Mouse (Mus musculus): Measurements from ENCODE around the gene Ccr10. TPM values are rescaled to one million over a fixed set of nuclear protein-coding genes. Genes with fewer than 3 reads are reported as not detected.

Ccr10 gene
- polyA plus RNA-seq, 1 experiment from 2014 or later = 0.24 TPM

GRCm38 (mm10) chr11:101141088-101141487 is 34.2 kb downstream of the Ccr10 start:
- no peaks in the 10 kb centered on the region for H3K9me3 ChIP-seq (ENCODE audit: control insufficient read depth, low read length)
- 0 out of 2 replicates have a peak overlapping the region, but pooled peaks have one; percentile 53 for H3K27ac ChIP-seq (replicated peaks)
- TF ChIP-seq EP300 (optimal IDR thresholded peaks at IDR 0.05) (no peak), CTCF (IDR thresholded peaks at IDR 0.05; ENCODE audit: low read depth) (no peak)
- H3K4me1 ChIP-seq (replicated peaks; ENCODE audit: control insufficient read depth, insufficient read depth) = no peaks in the 10 kb centered on the region
- H3K4me2 ChIP-seq (replicated peaks; ENCODE audit: low read depth) = no peak overlapping the region
- DNase-seq (ENCODE audit: low spot score) (no peak), ATAC-seq (ENCODE audit: low FRiP score, low TSS enrichment) (no peak)
- no peaks in the 10 kb centered on the region for H3K36me3 ChIP-seq (ENCODE audit: control insufficient read depth, insufficient read depth, low read length)
- 73% methylated on average over 8 of the region's 8 CpGs for WGBS
- no peak overlapping the region for H3K9ac ChIP-seq (ENCODE audit: low read length)
- no peaks in the 10 kb centered on the region for H3K27me3 ChIP-seq (ENCODE audit: control insufficient read depth, insufficient read depth, low read length)
- no peak overlapping the region for H3K4me3 ChIP-seq (ENCODE audit: low read depth, low read length)

GRCm38 (mm10) chr11:101140164-101140819 is 35.0 kb downstream of the Ccr10 start:
- peak overlapping the region; percentile 53; the same call in 1 of the 2 replicates for H3K27ac ChIP-seq (replicated peaks)
- peak overlapping the region; percentile 21; the same call in 1 of the 2 replicates for H3K4me3 ChIP-seq (ENCODE audit: low read depth, low read length)
- ATAC-seq (ENCODE audit: low FRiP score, low TSS enrichment) = no peak
- DNase-seq (ENCODE audit: low spot score) = peak; percentile 41
- no peaks in the 10 kb centered on the region for H3K9me3 ChIP-seq (ENCODE audit: control insufficient read depth, low read length)
- no peaks in the 10 kb centered on the region for H3K36me3 ChIP-seq (ENCODE audit: control insufficient read depth, insufficient read depth, low read length)
- no peaks in the 10 kb centered on the region for H3K4me1 ChIP-seq (replicated peaks; ENCODE audit: control insufficient read depth, insufficient read depth)
- peak overlapping the region; percentile 58 for H3K4me2 ChIP-seq (replicated peaks; ENCODE audit: low read depth)
- TF ChIP-seq EP300 (optimal IDR thresholded peaks at IDR 0.05) (no peak), CTCF (IDR thresholded peaks at IDR 0.05; ENCODE audit: low read depth) (no peak)
- no peaks in the 10 kb centered on the region for H3K27me3 ChIP-seq (ENCODE audit: control insufficient read depth, insufficient read depth, low read length)
- H3K9ac ChIP-seq (ENCODE audit: low read length) = peak overlapping the region; percentile 13; the same call in 1 of the 2 replicates
- 44% methylated on average over 27 of the region's 27 CpGs for WGBS

- ATAC-seq (ENCODE audit: low FRiP score, low TSS enrichment) (peak; percentile 92), DNase-seq (ENCODE audit: low spot score) (peak; percentile 64)
- Histone ChIP-seq H3K27me3 (ENCODE audit: control insufficient read depth, insufficient read depth, low read length) (no peaks in the 10 kb centered on the region), H3K27ac (replicated peaks) (peak overlapping the region; percentile 91), H3K9me3 (ENCODE audit: control insufficient read depth, low read length) (no peaks in the 10 kb centered on the region), H3K4me1 (replicated peaks; ENCODE audit: control insufficient read depth, insufficient read depth) (no peaks in the 10 kb centered on the region), H3K9ac (ENCODE audit: low read length) (no peak overlapping the region), H3K36me3 (ENCODE audit: control insufficient read depth, insufficient read depth, low read length) (no peaks in the 10 kb centered on the region), H3K4me3 (ENCODE audit: low read depth, low read length) (no peak overlapping the region), H3K4me2 (replicated peaks; ENCODE audit: low read depth) (peak overlapping the region; percentile 35)
- TF ChIP-seq CTCF (IDR thresholded peaks at IDR 0.05; ENCODE audit: low read depth) (0 out of 2 replicates have a peak, but pooled peaks have one; percentile 1), EP300 (optimal IDR thresholded peaks at IDR 0.05) (no peak)
- 13% methylated on average over 15 of the region's 15 CpGs for WGBS
Observed at GRCm38 (mm10) chr11:101138536-101139181, 36.6 kb downstream of the Ccr10 start.

GRCm38 (mm10) chr11:101137000-101137399 is 38.2 kb downstream of the Ccr10 start:
- H3K9ac ChIP-seq (ENCODE audit: low read length) = no peak overlapping the region
- 64% methylated on average over 7 of the region's 7 CpGs for WGBS
- ATAC-seq (ENCODE audit: low FRiP score, low TSS enrichment) (no peak), DNase-seq (ENCODE audit: low spot score) (no peak)
- H3K4me2 ChIP-seq (replicated peaks; ENCODE audit: low read depth) = no peak overlapping the region
- H3K4me3 ChIP-seq (ENCODE audit: low read depth, low read length) = no peak overlapping the region
- peak overlapping the region; percentile 14; the same call in 1 of the 2 replicates for H3K27ac ChIP-seq (replicated peaks)
- H3K27me3 ChIP-seq (ENCODE audit: control insufficient read depth, insufficient read depth, low read length) = no peaks in the 10 kb centered on the region
- H3K4me1 ChIP-seq (replicated peaks; ENCODE audit: control insufficient read depth, insufficient read depth) = no peaks in the 10 kb centered on the region
- no peaks in the 10 kb centered on the region for H3K36me3 ChIP-seq (ENCODE audit: control insufficient read depth, insufficient read depth, low read length)
- TF ChIP-seq EP300 (optimal IDR thresholded peaks at IDR 0.05) (no peak), CTCF (IDR thresholded peaks at IDR 0.05; ENCODE audit: low read depth) (no peak)
- no peaks in the 10 kb centered on the region for H3K9me3 ChIP-seq (ENCODE audit: control insufficient read depth, low read length)

GRCm38 (mm10) chr11:101134217-101134865 is 40.9 kb downstream of the Ccr10 start:
- H3K4me1 ChIP-seq (replicated peaks; ENCODE audit: control insufficient read depth, insufficient read depth) = peaks cover 3% of the 10 kb centered on the region; the same call in 1 of the 2 replicates
- no peak for ATAC-seq (ENCODE audit: low FRiP score, low TSS enrichment)
- no peaks in the 10 kb centered on the region for H3K27me3 ChIP-seq (ENCODE audit: control insufficient read depth, insufficient read depth, low read length)
- H3K4me3 ChIP-seq (ENCODE audit: low read depth, low read length) = no peak overlapping the region
- 66% methylated on average over 13 of the region's 13 CpGs for WGBS
- no peak overlapping the region for H3K9ac ChIP-seq (ENCODE audit: low read length)
- no peak overlapping the region for H3K4me2 ChIP-seq (replicated peaks; ENCODE audit: low read depth)
- H3K9me3 ChIP-seq (ENCODE audit: control insufficient read depth, low read length) = no peaks in the 10 kb centered on the region
- DNase-seq (ENCODE audit: low spot score) = no peak
- no peak overlapping the region for H3K27ac ChIP-seq (replicated peaks)
- TF ChIP-seq EP300 (optimal IDR thresholded peaks at IDR 0.05) (no peak), CTCF (IDR thresholded peaks at IDR 0.05; ENCODE audit: low read depth) (no peak)
- H3K36me3 ChIP-seq (ENCODE audit: control insufficient read depth, insufficient read depth, low read length) = no peaks in the 10 kb centered on the region
